Mouse (Mus musculus) embryonic fibroblast, embryonic 13.5 days (primary cell): ENCODE data around the gene Cacna1i. TPM values are rescaled to one million over a fixed set of nuclear protein-coding genes. Genes with fewer than 3 reads are reported as not detected.
A peak's percentile ranks its signal among the peaks of the same experiment; 100 is the strongest.

Source experiments
- H3K27ac ChIP-seq: 2 replicates; pipeline ENCODE4 v1.5.1; 2012; ENCODE audit warnings: low read length, control low read depth, inconsistent platforms; ENCODE audit not compliant: insufficient read depth
- H3K4me1 ChIP-seq: 2 replicates; pipeline ENCODE4 v1.6.1; 2011; ENCODE audit warnings: low read length; ENCODE audit not compliant: control insufficient read depth, insufficient read depth
- H3K4me3 ChIP-seq: 2 replicates; pipeline ENCODE4 v1.5.1; 2011; ENCODE audit warnings: mild to moderate bottlenecking, control low read depth, low read length; ENCODE audit not compliant: insufficient read depth
- CTCF ChIP-seq: IDR thresholded peaks from 2 replicates; pipeline ENCODE4 v1.5.1; 2011; ENCODE audit warnings: mild to moderate bottlenecking, control low read depth, low read length, moderate library complexity, borderline replicate concordance; ENCODE audit not compliant: insufficient read depth
- POLR2A ChIP-seq: IDR thresholded peaks from 2 replicates; pipeline ENCODE4 v1.6.1; 2011; ENCODE audit warnings: low read depth, mild to moderate bottlenecking, control low read depth, low read length, moderate library complexity
- polyA plus RNA-seq: library from polyadenylated mRNA; stranded (reverse); fragments of >200 nt; gene quantifications from 2 replicates; pipeline ENCODE4 v1.2.4, GENCODE M21; 2011; ENCODE audit warnings: low read depth; ENCODE audit not compliant: missing spikeins, insufficient read length

Cacna1i gene
- polyA plus RNA-seq, 1 experiment = 0.86 TPM

GRCm38 (mm10) chr15:80271858-80272396 is 15.1 kb upstream of the Cacna1i start:
- no peaks in the 10 kb centered on the region for H3K4me1 ChIP-seq
- TF ChIP-seq POLR2A = no peak
- no peak for TF ChIP-seq CTCF
- no peak overlapping the region for H3K4me3 ChIP-seq
- no peak overlapping the region for H3K27ac ChIP-seq

GRCm38 (mm10) chr15:80277107-80277506 is 9.9 kb upstream of the Cacna1i start:
- H3K4me1 ChIP-seq = no peaks in the 10 kb centered on the region
- no peak overlapping the region for H3K4me3 ChIP-seq
- no peak for TF ChIP-seq POLR2A
- no peak for TF ChIP-seq CTCF
- H3K27ac ChIP-seq = no peak overlapping the region

GRCm38 (mm10) chr15:80277625-80278024 is 9.4 kb upstream of the Cacna1i start:
- TF ChIP-seq CTCF (no peak), POLR2A (no peak)
- Histone ChIP-seq H3K4me3 (no peak overlapping the region), H3K27ac (no peak overlapping the region), H3K4me1 (no peaks in the 10 kb centered on the region)

- no peaks in the 10 kb centered on the region for H3K4me1 ChIP-seq
- no peak overlapping the region for H3K4me3 ChIP-seq
- TF ChIP-seq CTCF (no peak), POLR2A (no peak)
- H3K27ac ChIP-seq = no peak overlapping the region
These were observed 8.8 kb upstream of the Cacna1i start for GRCm38 (mm10) chr15:80278121-80278759.

- H3K4me3 ChIP-seq = no peak overlapping the region
- TF ChIP-seq POLR2A = no peak
- TF ChIP-seq CTCF = no peak
- no peak overlapping the region for H3K27ac ChIP-seq
- no peaks in the 10 kb centered on the region for H3K4me1 ChIP-seq
These were observed 8.0 kb upstream of the Cacna1i start for GRCm38 (mm10) chr15:80279053-80279452.

- peak; percentile 52; the same call in 1 of the 2 replicates for TF ChIP-seq CTCF
- TF ChIP-seq POLR2A = no peak
- Histone ChIP-seq H3K27ac (no peak overlapping the region), H3K4me1 (no peaks in the 10 kb centered on the region), H3K4me3 (no peak overlapping the region)
These were observed 6.4 kb upstream of the Cacna1i start for GRCm38 (mm10) chr15:80280646-80281045.

GRCm38 (mm10) chr15:80288036-80288435 is 998 bp downstream of the Cacna1i start:
- H3K27ac ChIP-seq = no peak overlapping the region
- no peak for TF ChIP-seq CTCF
- no peak for TF ChIP-seq POLR2A
- H3K4me1 ChIP-seq = no peaks in the 10 kb centered on the region
- H3K4me3 ChIP-seq = peak overlapping the region; percentile 6; the same call in 1 of the 2 replicates

- TF ChIP-seq CTCF = 0 out of 2 replicates have a peak, but pooled peaks have one; percentile 6
- TF ChIP-seq POLR2A = no peak
- Histone ChIP-seq H3K27ac (no peak overlapping the region), H3K4me3 (no peak overlapping the region), H3K4me1 (no peaks in the 10 kb centered on the region)
These were observed 2.4 kb downstream of the Cacna1i start for GRCm38 (mm10) chr15:80289436-80289835.

- Histone ChIP-seq H3K27ac (no peak overlapping the region), H3K4me1 (no peaks in the 10 kb centered on the region), H3K4me3 (no peak overlapping the region)
- no peak for TF ChIP-seq POLR2A
- TF ChIP-seq CTCF = no peak
These were observed 10.1 kb downstream of the Cacna1i start for GRCm38 (mm10) chr15:80297146-80297545.

GRCm38 (mm10) chr15:80303779-80304178 is 16.7 kb downstream of the Cacna1i start:
- H3K4me1 ChIP-seq = peaks cover 6% of the 10 kb centered on the region; the same call in 1 of the 2 replicates
- no peak overlapping the region for H3K27ac ChIP-seq
- H3K4me3 ChIP-seq = no peak overlapping the region
- TF ChIP-seq POLR2A (no peak), CTCF (no peak)

GRCm38 (mm10) chr15:80304188-80304587 is 17.1 kb downstream of the Cacna1i start:
- Histone ChIP-seq H3K4me3 (no peak overlapping the region), H3K4me1 (peaks cover 6% of the 10 kb centered on the region; the same call in 1 of the 2 replicates), H3K27ac (no peak overlapping the region)
- no peak for TF ChIP-seq CTCF
